Comparison of ENCODE assay signal across 14 mouse cellular contexts in genomic region chr17:86967536-86968525, GRCm38 (mm10). TPM values are rescaled to one million over a fixed set of nuclear protein-coding genes. Genes with fewer than 3 reads are reported as not detected.
DNase-seq lines count a peak whose midpoint lies in the region; ATAC-seq and TF ChIP-seq lines count a peak whose summit lies in the region.
"Had no signal": no experiment of that assay in that cellular context is flagged by ENCODE, and none has a peak within 500 bp of the region (broad histone marks: within the 10 kb centered on the region; RNA-seq: fewer than 3 reads in every experiment).

No protein-coding gene starts in this region.

- no peaks in the 10 kb centered on the region for H3K36me3 ChIP-seq in forebrain, postnatal 0 days (ENCODE audit: insufficient read depth)
- no peaks in the 10 kb centered on the region for H3K36me3 ChIP-seq in forebrain, embryonic 15.5 days
- H3K36me3 ChIP-seq in MEL (ENCODE audit: control insufficient read depth in 1 of 2, insufficient read depth in 2 of 2, low read length in 2 of 2), result peaks cover 0 to 7% of the 10 kb centered on the region in 2 experiments; a peak in 2 of 4 replicates
- H3K36me3 ChIP-seq in heart, embryonic 12.5 days, result peaks cover 45% of the 10 kb centered on the region

- no peak for TF ChIP-seq RAD21 in MEL (IDR thresholded peaks at IDR 0.05; ENCODE audit: low read depth, low read length)

- peaks cover 2% of the 10 kb centered on the region; the same call in 1 of the 2 replicates for H3K79me2 ChIP-seq in MEL (ENCODE audit: control insufficient read depth, insufficient read depth, low read length, poor library complexity)

- no peak overlapping the region for H3K4me3 ChIP-seq in forebrain, postnatal 0 days (ENCODE audit: low read depth, low read length)
- no peak overlapping the region for H3K4me3 ChIP-seq in forebrain, embryonic 15.5 days
- H3K4me3 ChIP-seq in MEL (ENCODE audit: control insufficient read depth in 1 of 2, insufficient read depth in 1 of 2, low read depth in 2 of 2, low read length in 2 of 2), result no peak overlapping the region
- no peak overlapping the region; the same call in 1 of the 2 replicates for H3K4me3 ChIP-seq in heart, embryonic 12.5 days
- H3K4me3 ChIP-seq: midbrain, embryonic 10.5 days had no signal

- H3K9ac ChIP-seq in forebrain, postnatal 0 days, result no peak overlapping the region
- no peak overlapping the region for H3K9ac ChIP-seq in forebrain, embryonic 15.5 days (replicated peaks)
- H3K9ac ChIP-seq in MEL (ENCODE audit: control insufficient read depth, low read depth, low read length, poor library complexity, severe bottlenecking), result no peak overlapping the region
- peak overlapping the region; percentile 45 for H3K9ac ChIP-seq in heart, embryonic 12.5 days

- no peak overlapping the region for H3K4me2 ChIP-seq in forebrain, postnatal 0 days (ENCODE audit: low read depth)
- H3K4me2 ChIP-seq in forebrain, embryonic 15.5 days (replicated peaks), result no peak overlapping the region
- peak overlapping the region; percentile 49 for H3K4me2 ChIP-seq in heart, embryonic 12.5 days

- H3K9me3 ChIP-seq in forebrain, postnatal 0 days (ENCODE audit: low read length), result no peaks in the 10 kb centered on the region
- H3K9me3 ChIP-seq in forebrain, embryonic 15.5 days, result no peaks in the 10 kb centered on the region
- H3K9me3 ChIP-seq in MEL (replicated peaks; ENCODE audit: insufficient read depth, low read length), result no peaks in the 10 kb centered on the region
- H3K9me3 ChIP-seq in heart, embryonic 12.5 days (replicated peaks), result no peaks in the 10 kb centered on the region
- H3K9me3 ChIP-seq: midbrain, embryonic 10.5 days had no signal

- TF ChIP-seq CTCF in forebrain, postnatal 0 days (IDR thresholded peaks at IDR 0.05; ENCODE audit: low read depth), result no peak
- no peak for TF ChIP-seq CTCF in MEL (IDR thresholded peaks at IDR 0.05 in 2 of 3, conservative IDR thresholded peaks at IDR 0.05 in 1 of 3; ENCODE audit: control insufficient read depth in 1 of 3, insufficient read depth in 1 of 3, low read depth in 2 of 3, low read length in 3 of 3, poor library complexity in 1 of 3, severe bottlenecking in 1 of 3)

- peaks cover 5% of the 10 kb centered on the region; the same call in 1 of the 2 replicates for H3K4me1 ChIP-seq in forebrain, postnatal 0 days (ENCODE audit: insufficient read depth)
- H3K4me1 ChIP-seq in forebrain, embryonic 15.5 days, result peaks cover 27% of the 10 kb centered on the region
- peaks cover 3 to 15% of the 10 kb centered on the region in 2 experiments for H3K4me1 ChIP-seq in MEL (ENCODE audit: control insufficient read depth in 1 of 2, insufficient read depth in 2 of 2, low read length in 2 of 2)
- H3K4me1 ChIP-seq in heart, embryonic 12.5 days (replicated peaks), result peaks cover 55% of the 10 kb centered on the region

- ATAC-seq in forebrain, postnatal 0 days, result no peak
- ATAC-seq in forebrain, embryonic 15.5 days (replicated peaks), result no peak
- ATAC-seq in heart, embryonic 12.5 days (ENCODE audit: insufficient number of reproducible peaks, low FRiP score), result no peak
- ATAC-seq: forebrain, embryonic 16.5 days; intestine, embryonic 16.5 days had no signal

- no peaks in the 10 kb centered on the region for H3K27me3 ChIP-seq in forebrain, postnatal 0 days (ENCODE audit: insufficient read depth, low read length)
- H3K27me3 ChIP-seq in forebrain, embryonic 15.5 days, result no peaks in the 10 kb centered on the region
- no peaks in the 10 kb centered on the region for H3K27me3 ChIP-seq in MEL (ENCODE audit: control insufficient read depth in 1 of 2, insufficient read depth in 2 of 2, low read length in 2 of 2)
- no peaks in the 10 kb centered on the region for H3K27me3 ChIP-seq in heart, embryonic 12.5 days (replicated peaks)

- no peak overlapping the region for H3K27ac ChIP-seq in forebrain, postnatal 0 days (ENCODE audit: low read depth, low read length)
- H3K27ac ChIP-seq in forebrain, embryonic 15.5 days (replicated peaks), result no peak overlapping the region
- H3K27ac ChIP-seq in MEL (ENCODE audit: control insufficient read depth, low read depth, low read length), result no peak overlapping the region
- peak overlapping the region; percentile 91 for H3K27ac ChIP-seq in heart, embryonic 12.5 days (ENCODE audit: poor library complexity, severe bottlenecking)
- H3K27ac ChIP-seq: midbrain, embryonic 10.5 days had no signal

- TF ChIP-seq EP300 in MEL (IDR thresholded peaks at IDR 0.05; ENCODE audit: low read depth in 1 of 2, low read length in 2 of 2), result no peak

- no peak for TF ChIP-seq POLR2A in MEL (IDR thresholded peaks at IDR 0.05; ENCODE audit: control insufficient read depth in 1 of 2, insufficient read depth in 1 of 2, low read depth in 1 of 2, low read length in 2 of 2, poor library complexity in 1 of 2)

- peak; percentile 13 for DNase-seq in forebrain, postnatal 0 days
- DNase-seq in layer of hippocampus, adult 9-11 months, result peak; percentile 43
- DNase-seq in layer of hippocampus, adult 9-10 months (ENCODE audit: low spot score), result no peak
- peak; percentile 59 for DNase-seq in MEL (ENCODE audit: low read depth, low spot score)
- DNase-seq in testis, postnatal 10 days (ENCODE audit: low spot score), result no peak
- no peak for DNase-seq in ovary, postnatal 36 days (ENCODE audit: low spot score)
- DNase-seq: lung, adult 18-20 months had no signal

- 78% methylated on average over 10 of the region's 10 CpGs for WGBS in forebrain, postnatal 0 days
- WGBS in forebrain, embryonic 15.5 days, result 86% methylated on average over 10 of the region's 10 CpGs
- WGBS in heart, embryonic 12.5 days, result 56% methylated on average over 10 of the region's 10 CpGs

TF ChIP-seq in MEL, 35 proteins besides CTCF, POLR2A, EP300 and RAD21 (continues in another document):
- TF ChIP-seq MYC (IDR thresholded peaks at IDR 0.05; ENCODE audit: low read depth, low read length) (no peak), KAT2A (conservative IDR thresholded peaks at IDR 0.05; ENCODE audit: low read depth, low read length) (no peak), NELFE (IDR thresholded peaks at IDR 0.05; ENCODE audit: low read depth, low read length) (no peak), CHD2 (IDR thresholded peaks at IDR 0.05; ENCODE audit: low read length) (no peak), CHD1 (IDR thresholded peaks at IDR 0.05; ENCODE audit: low read depth, low read length) (no peak), MXI1 (IDR thresholded peaks at IDR 0.05; ENCODE audit: low read depth, low read length) (no peak), USF1 (IDR thresholded peaks at IDR 0.05; ENCODE audit: low read depth, low read length) (no peak), ELF1 (IDR thresholded peaks at IDR 0.05; ENCODE audit: low read depth, low read length) (no peak), RCOR1 (IDR thresholded peaks at IDR 0.05; ENCODE audit: low read depth, low read length) (no peak), TCF12 (IDR thresholded peaks at IDR 0.05; ENCODE audit: low read depth, low read length) (no peak), MEF2A (IDR thresholded peaks at IDR 0.05; ENCODE audit: extremely low read depth, insufficient replicate concordance, low read depth, low read length, poor library complexity, severe bottlenecking) (no peak)

RNA-seq across cellular contexts. Expression of gene Rhoq, which starts 4.9 kb away (rescaled TPM):
- 17.9 and 18.2 TPM in 2 replicates for total RNA-seq in forebrain, postnatal 0 days (2014; rRNA removed)
- 2.7 and 4.0 TPM in 2 replicates for polyA plus RNA-seq in forebrain, postnatal 0 days (2015; fragmentation: Nextera tagmentation; extraction: Ambion mirVana)
- polyA plus RNA-seq in forebrain, embryonic 15.5 days (2015; fragmentation: Nextera tagmentation; extraction: Ambion mirVana), result 4.9 and 5.3 TPM in 2 replicates
- total RNA-seq in MEL (2012; rRNA removed), result 3.1 and 3.7 TPM in 2 replicates
- polyA plus RNA-seq in MEL (2012; ENCODE audit: insufficient read depth in 1 of 2, insufficient read length in 2 of 2, low read depth in 1 of 2, low replicate concordance in 2 of 2, missing spikeins in 1 of 2), result 10 to 100 TPM in 1 of 2 experiments, 1 to 10 TPM in 1; 9.4 to 34.9 TPM
- 28.4 and 32.6 TPM in 2 replicates for polyA plus RNA-seq in heart, embryonic 12.5 days (2016; fragmentation: Nextera tagmentation; extraction: Ambion mirVana)

RNA-seq across cellular contexts. Expression of gene Atp6v1e2, which starts 20.1 kb away (rescaled TPM):
- not detected in 2 replicates for total RNA-seq in forebrain, postnatal 0 days (2014; rRNA removed)
- polyA plus RNA-seq in forebrain, postnatal 0 days (2015; fragmentation: Nextera tagmentation; extraction: Ambion mirVana), result 0.15 and 0.21 TPM in 2 replicates
- 0.19 TPM in 1 of 2 replicates, not detected in the other for polyA plus RNA-seq in forebrain, embryonic 15.5 days (2015; fragmentation: Nextera tagmentation; extraction: Ambion mirVana)
- total RNA-seq in MEL (2012; rRNA removed), result not detected in 2 replicates
- not detected for polyA plus RNA-seq in MEL (2012; ENCODE audit: insufficient read depth in 1 of 2, insufficient read length in 2 of 2, low read depth in 1 of 2, low replicate concordance in 2 of 2, missing spikeins in 1 of 2)
- polyA plus RNA-seq in heart, embryonic 12.5 days (2016; fragmentation: Nextera tagmentation; extraction: Ambion mirVana), result not detected in 2 replicates
- total RNA-seq: layer of hippocampus, postnatal 36 days had no signal
- polyA plus RNA-seq: forebrain, embryonic 16.5 days; midbrain, embryonic 10.5 days had no signal

RNA-seq across cellular contexts. Expression of gene Tmem247, which starts 50.7 kb away (rescaled TPM):
- not detected in 2 replicates for total RNA-seq in forebrain, postnatal 0 days (2014; rRNA removed)
- not detected in 2 replicates for polyA plus RNA-seq in forebrain, postnatal 0 days (2015; fragmentation: Nextera tagmentation; extraction: Ambion mirVana)
- polyA plus RNA-seq in forebrain, embryonic 15.5 days (2015; fragmentation: Nextera tagmentation; extraction: Ambion mirVana), result not detected in 2 replicates
- total RNA-seq in MEL (2012; rRNA removed), result not detected in 2 replicates
- polyA plus RNA-seq in MEL (2012; ENCODE audit: insufficient read depth in 1 of 2, insufficient read length in 2 of 2, low read depth in 1 of 2, low replicate concordance in 2 of 2, missing spikeins in 1 of 2), result not detected
- polyA plus RNA-seq in heart, embryonic 12.5 days (2016; fragmentation: Nextera tagmentation; extraction: Ambion mirVana), result not detected in 2 replicates
- total RNA-seq: layer of hippocampus, postnatal 36 days had no signal
- polyA plus RNA-seq: forebrain, embryonic 16.5 days; intestine, embryonic 16.5 days; midbrain, embryonic 10.5 days; stomach, embryonic 16.5 days had no signal

RNA-seq across cellular contexts. Expression of gene Pigf, which starts 57.4 kb away (rescaled TPM):
- total RNA-seq in forebrain, postnatal 0 days (2014; rRNA removed), result 18.2 and 19.1 TPM in 2 replicates
- 28.7 and 34.0 TPM in 2 replicates for polyA plus RNA-seq in forebrain, postnatal 0 days (2015; fragmentation: Nextera tagmentation; extraction: Ambion mirVana)
- 30.2 and 33.0 TPM in 2 replicates for polyA plus RNA-seq in forebrain, embryonic 15.5 days (2015; fragmentation: Nextera tagmentation; extraction: Ambion mirVana)
- 24.1 and 24.8 TPM in 2 replicates for total RNA-seq in MEL (2012; rRNA removed)
- polyA plus RNA-seq in MEL (2012; ENCODE audit: insufficient read depth in 1 of 2, insufficient read length in 2 of 2, low read depth in 1 of 2, low replicate concordance in 2 of 2, missing spikeins in 1 of 2), result 10 to 100 TPM in 1 of 2 experiments, not detected in 1; 19.2 TPM
- polyA plus RNA-seq in heart, embryonic 12.5 days (2016; fragmentation: Nextera tagmentation; extraction: Ambion mirVana), result 16.9 and 21.5 TPM in 2 replicates

RNA-seq across cellular contexts. Expression of gene Cript, which starts 57.5 kb away (rescaled TPM):
- total RNA-seq in forebrain, postnatal 0 days (2014; rRNA removed), result 82.7 and 109 TPM in 2 replicates
- 215 and 249 TPM in 2 replicates for polyA plus RNA-seq in forebrain, postnatal 0 days (2015; fragmentation: Nextera tagmentation; extraction: Ambion mirVana)
- 228 and 240 TPM in 2 replicates for polyA plus RNA-seq in forebrain, embryonic 15.5 days (2015; fragmentation: Nextera tagmentation; extraction: Ambion mirVana)
- total RNA-seq in MEL (2012; rRNA removed), result 29.9 and 30.2 TPM in 2 replicates
- polyA plus RNA-seq in MEL (2012; ENCODE audit: insufficient read depth in 1 of 2, insufficient read length in 2 of 2, low read depth in 1 of 2, low replicate concordance in 2 of 2, missing spikeins in 1 of 2), result 10 to 100 TPM in 1 of 2 experiments, not detected in 1; 41.8 TPM
- polyA plus RNA-seq in heart, embryonic 12.5 days (2016; fragmentation: Nextera tagmentation; extraction: Ambion mirVana), result 115 TPM in 2 replicates

Comparison
In these comparisons a context has a peak if more than half of its experiments do, and no peak if none do; other contexts are left out.
1. DNase-seq: peak in forebrain, postnatal 0 days (single experiment), layer of hippocampus, adult 9-11 months (single experiment) and MEL (single experiment); none in layer of hippocampus, adult 9-10 months (single experiment), testis, postnatal 10 days (single experiment) and ovary, postnatal 36 days (single experiment).